Mouse (Mus musculus) limb, embryonic 11.5 days (tissue): ENCODE measurements at regions not wholly inside any gene's neighbourhood (a gene's known extent, or its start where the extent isn't known, plus 50 kb on each side); places are given as distances from the start of the nearest gene placed in this dataset.

Experiments
- ATAC-seq: fragments of 200-750 bp; cut with Nextera tagmentation; 2 replicates; pipeline ENCODE4 v1.8.0; 2017; ENCODE audit warnings: low read depth; ENCODE audit not compliant: insufficient number of reproducible peaks, low FRiP score, low TSS enrichment
- DNase-seq: peaks from one replicate; pipeline ENCODE4 v3.0.0-alpha.2; 2015; ENCODE audit warnings: low spot score
- H3K27ac ChIP-seq: fragments of 300-500 bp; sonication (generic); replicated peaks from 2 replicates; pipeline ENCODE4 v1.5.1; 2014; ENCODE audit warnings: low read depth, mild to moderate bottlenecking, low read length
- H3K27me3 ChIP-seq: fragments of 300-500 bp; sonication (generic); 2 replicates; pipeline ENCODE4 v1.6.1; 2014; ENCODE audit warnings: mild to moderate bottlenecking, low read length, mixed read lengths; ENCODE audit not compliant: control insufficient read depth, insufficient read depth
- H3K36me3 ChIP-seq: fragments of 300-500 bp; sonication (generic); 2 replicates; pipeline ENCODE4 v1.6.1; 2014; ENCODE audit warnings: mild to moderate bottlenecking, low read length, moderate library complexity, mixed read lengths; ENCODE audit not compliant: control insufficient read depth, insufficient read depth
- H3K4me1 ChIP-seq: fragments of 300-500 bp; sonication (generic); 2 replicates; pipeline ENCODE4 v1.6.1; 2014; ENCODE audit warnings: low read length, mixed read lengths; ENCODE audit not compliant: control insufficient read depth, insufficient read depth
- H3K4me2 ChIP-seq: fragments of 300-500 bp; sonication (generic); 2 replicates; pipeline ENCODE4 v1.6.1; 2014; ENCODE audit warnings: low read depth, mild to moderate bottlenecking, moderate library complexity; ENCODE audit not compliant: severe bottlenecking
- H3K4me3 ChIP-seq: fragments of 300-500 bp; sonication (generic); 2 replicates; pipeline ENCODE4 v1.5.1; 2014; ENCODE audit warnings: low read depth, low read length
- H3K9ac ChIP-seq: fragments of 300-500 bp; sonication (generic); 2 replicates; pipeline ENCODE4 v1.6.1; 2014; ENCODE audit warnings: mild to moderate bottlenecking, low read length
- H3K9me3 ChIP-seq: fragments of 300-500 bp; sonication (generic); 2 replicates; pipeline ENCODE4 v1.6.1; 2016; ENCODE audit warnings: low read length; ENCODE audit not compliant: control insufficient read depth
- WGBS: fragments of 180-500 bp; shearing (Covaris S2); extraction: QIAGEN DNeasy Blood & Tissue Kit; methylation state at CpG from one replicate; pipeline ENCODE4 v1.1.7; 2014; 5-methylcytosine and 5-hydroxymethylcytosine counted together

- H3K9me3 ChIP-seq = no peaks in the 10 kb centered on the region
- H3K27me3 ChIP-seq = no peaks in the 10 kb centered on the region
- ATAC-seq = no peak
- H3K4me1 ChIP-seq = no peaks in the 10 kb centered on the region
- H3K9ac ChIP-seq = no peak overlapping the region
- no peak for DNase-seq
- H3K4me2 ChIP-seq = no peak overlapping the region
- H3K36me3 ChIP-seq = no peaks in the 10 kb centered on the region
- no peak overlapping the region for H3K27ac ChIP-seq
- WGBS = 91% methylated on average over 9 of the region's 9 CpGs
- no peak overlapping the region for H3K4me3 ChIP-seq
Measured at GRCm38 (mm10) chr6:37618990-37619389, 89.0 kb downstream of the Akr1d1 start.

GRCm38 (mm10) chr6:37621364-37622029 lies 91.5 kb downstream of the Akr1d1 start:
- no peak for DNase-seq
- H3K27ac ChIP-seq = no peak overlapping the region

GRCm38 (mm10) chr6:37622273-37622672 lies 92.3 kb downstream of the Akr1d1 start:
- Histone ChIP-seq H3K4me2 (no peak overlapping the region), H3K9me3 (no peaks in the 10 kb centered on the region), H3K4me3 (no peak overlapping the region), H3K9ac (no peak overlapping the region), H3K4me1 (no peaks in the 10 kb centered on the region), H3K36me3 (no peaks in the 10 kb centered on the region), H3K27me3 (no peaks in the 10 kb centered on the region), H3K27ac (no peak overlapping the region)
- DNase-seq (no peak), ATAC-seq (no peak)
- WGBS = 87% methylated on average over 2 of the region's 2 CpGs

More at GRCm38 (mm10) chr6:37621364-37622029, 91.5 kb downstream of the Akr1d1 start:
- Histone ChIP-seq H3K27me3 (no peaks in the 10 kb centered on the region), H3K4me2 (no peak overlapping the region), H3K4me3 (no peak overlapping the region), H3K36me3 (no peaks in the 10 kb centered on the region), H3K9ac (no peak overlapping the region), H3K4me1 (no peaks in the 10 kb centered on the region), H3K9me3 (no peaks in the 10 kb centered on the region)
- 48% methylated on average over 7 of the region's 7 CpGs for WGBS
- ATAC-seq = no peak

GRCm38 (mm10) chr6:37627206-37627605 lies 97.2 kb downstream of the Akr1d1 start:
- no peak overlapping the region for H3K9ac ChIP-seq
- ATAC-seq = no peak
- no peaks in the 10 kb centered on the region for H3K9me3 ChIP-seq
- no peaks in the 10 kb centered on the region for H3K4me1 ChIP-seq
- no peak overlapping the region for H3K4me3 ChIP-seq
- H3K27ac ChIP-seq = no peak overlapping the region
- H3K4me2 ChIP-seq = no peak overlapping the region
- no peaks in the 10 kb centered on the region for H3K36me3 ChIP-seq
- DNase-seq = no peak
- H3K27me3 ChIP-seq = no peaks in the 10 kb centered on the region
- 80% methylated on average over 5 of the region's 5 CpGs for WGBS

- Histone ChIP-seq H3K4me1 (no peaks in the 10 kb centered on the region), H3K27me3 (no peaks in the 10 kb centered on the region), H3K4me3 (no peak overlapping the region), H3K4me2 (no peak overlapping the region), H3K27ac (no peak overlapping the region), H3K9me3 (no peaks in the 10 kb centered on the region), H3K9ac (no peak overlapping the region), H3K36me3 (no peaks in the 10 kb centered on the region)
- 95% methylated on average over 1 of the region's 1 CpGs for WGBS
- no peak for DNase-seq
- ATAC-seq = no peak
Measured at GRCm38 (mm10) chr6:37633948-37634347, 104.0 kb downstream of the Akr1d1 start.

- H3K9ac ChIP-seq = no peak overlapping the region
- no peak overlapping the region for H3K4me3 ChIP-seq
- WGBS = 32% methylated on average over 4 of the region's 4 CpGs
- no peaks in the 10 kb centered on the region for H3K4me1 ChIP-seq
- H3K27ac ChIP-seq = no peak overlapping the region
- DNase-seq (no peak), ATAC-seq (no peak)
- no peak overlapping the region for H3K4me2 ChIP-seq
- no peaks in the 10 kb centered on the region for H3K9me3 ChIP-seq
- H3K36me3 ChIP-seq = no peaks in the 10 kb centered on the region
- H3K27me3 ChIP-seq = no peaks in the 10 kb centered on the region
Measured at GRCm38 (mm10) chr6:37642066-37642465, 112.1 kb downstream of the Akr1d1 start.

GRCm38 (mm10) chr6:37642701-37643121 lies 112.7 kb downstream of the Akr1d1 start:
- Histone ChIP-seq H3K27ac (no peak overlapping the region), H3K36me3 (no peaks in the 10 kb centered on the region), H3K27me3 (no peaks in the 10 kb centered on the region), H3K4me2 (no peak overlapping the region), H3K4me1 (no peaks in the 10 kb centered on the region), H3K9ac (no peak overlapping the region), H3K9me3 (no peaks in the 10 kb centered on the region), H3K4me3 (no peak overlapping the region)
- WGBS = 61% methylated on average over 8 of the region's 8 CpGs
- ATAC-seq = no peak
- no peak for DNase-seq

GRCm38 (mm10) chr6:37643176-37643575 lies 113.2 kb downstream of the Akr1d1 start:
- no peaks in the 10 kb centered on the region for H3K4me1 ChIP-seq
- H3K9me3 ChIP-seq = no peaks in the 10 kb centered on the region
- H3K27ac ChIP-seq = no peak overlapping the region
- 70% methylated on average over 4 of the region's 4 CpGs for WGBS
- DNase-seq (no peak), ATAC-seq (no peak)
- H3K4me3 ChIP-seq = no peak overlapping the region
- no peak overlapping the region for H3K4me2 ChIP-seq
- H3K9ac ChIP-seq = no peak overlapping the region
- H3K36me3 ChIP-seq = no peaks in the 10 kb centered on the region
- no peaks in the 10 kb centered on the region for H3K27me3 ChIP-seq

GRCm38 (mm10) chr6:37643718-37644117 lies 113.7 kb downstream of the Akr1d1 start:
- ATAC-seq (no peak), DNase-seq (no peak)
- Histone ChIP-seq H3K4me2 (no peak overlapping the region), H3K4me3 (no peak overlapping the region), H3K27ac (no peak overlapping the region), H3K4me1 (no peaks in the 10 kb centered on the region), H3K9ac (no peak overlapping the region), H3K36me3 (no peaks in the 10 kb centered on the region), H3K27me3 (no peaks in the 10 kb centered on the region), H3K9me3 (no peaks in the 10 kb centered on the region)
- 72% methylated on average over 2 of the region's 2 CpGs for WGBS
